Mouse (Mus musculus): ENCODE measurements at regions not wholly inside any gene's neighbourhood (a gene's known extent, or its start where the extent isn't known, plus 50 kb on each side); places are given as distances from the start of the nearest gene placed in this dataset.
"Not testable (repeated sequence)": the region's sequence is repeated elsewhere in the genome, so short reads cannot be mapped to it uniquely, and the experiment has no call there.

DNA sequence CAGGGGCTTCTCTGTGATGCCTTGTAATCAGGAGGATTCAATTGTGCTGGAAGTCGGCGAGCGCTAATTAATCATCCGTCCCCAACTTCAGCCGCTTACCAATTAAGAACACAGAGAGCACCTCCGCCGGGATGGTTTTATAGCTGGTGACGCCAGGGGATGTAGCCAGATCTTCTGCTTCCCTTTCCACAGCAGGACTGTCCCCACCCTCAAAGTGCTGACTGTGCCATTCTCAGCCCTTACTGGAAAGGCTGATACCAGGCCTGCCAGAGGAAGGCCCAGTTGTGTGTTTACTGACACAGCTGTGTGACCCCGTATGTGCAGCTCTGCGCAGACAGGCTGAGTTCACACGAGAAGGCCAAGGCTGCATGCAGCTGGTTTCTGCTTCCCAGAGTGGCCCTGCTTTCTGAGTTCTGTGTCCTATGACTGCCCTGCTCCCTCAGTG is 59.9 kb upstream of the Bend4 start:
- H3K27ac ChIP-seq (ENCODE audit: low read length) = no peak overlapping the region
- no peaks in the 10 kb centered on the region for H3K36me3 ChIP-seq (ENCODE audit: control insufficient read depth, insufficient read depth)
- ATAC-seq (replicated peaks; ENCODE audit: extremely low read depth, insufficient read depth, low FRiP score) = no peak
- no peak overlapping the region for H3K4me3 ChIP-seq (ENCODE audit: low read length)
- no peak overlapping the region for H3K4me2 ChIP-seq (ENCODE audit: low read depth, low read length)
- 73% methylated on average over 11 of the region's 11 CpGs for WGBS
- no peak overlapping the region for H3K9ac ChIP-seq (ENCODE audit: low read length)
- no peaks in the 10 kb centered on the region for H3K4me1 ChIP-seq (ENCODE audit: control insufficient read depth, insufficient read depth, low read length)
- H3K9me3 ChIP-seq (replicated peaks; ENCODE audit: control insufficient read depth, low read length) = no peaks in the 10 kb centered on the region
- H3K27me3 ChIP-seq (ENCODE audit: control insufficient read depth, insufficient read depth, low read length) = no peaks in the 10 kb centered on the region

DNA sequence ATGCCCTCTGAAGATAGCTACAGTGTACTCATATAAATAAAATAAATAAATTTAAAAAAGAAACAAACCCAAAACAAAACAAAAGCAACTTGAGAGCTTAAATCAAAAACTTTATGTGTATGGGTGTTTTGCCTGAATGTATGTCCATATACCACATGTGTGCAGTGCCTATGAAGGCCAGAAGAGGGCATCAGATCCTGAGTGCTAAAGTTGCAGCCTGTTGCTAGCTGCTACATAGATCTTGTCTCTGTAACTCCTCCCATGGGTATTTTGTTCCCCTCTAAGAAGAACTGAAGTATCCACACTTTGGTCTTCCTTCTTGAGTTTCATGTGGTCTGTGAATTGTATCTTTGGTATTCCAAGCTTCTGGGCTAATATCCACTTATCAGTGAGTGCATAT is 62.6 kb upstream of the Bend4 start:
- not testable (repeated sequence) for H3K36me3 ChIP-seq (ENCODE audit: control insufficient read depth, insufficient read depth)

DNA sequence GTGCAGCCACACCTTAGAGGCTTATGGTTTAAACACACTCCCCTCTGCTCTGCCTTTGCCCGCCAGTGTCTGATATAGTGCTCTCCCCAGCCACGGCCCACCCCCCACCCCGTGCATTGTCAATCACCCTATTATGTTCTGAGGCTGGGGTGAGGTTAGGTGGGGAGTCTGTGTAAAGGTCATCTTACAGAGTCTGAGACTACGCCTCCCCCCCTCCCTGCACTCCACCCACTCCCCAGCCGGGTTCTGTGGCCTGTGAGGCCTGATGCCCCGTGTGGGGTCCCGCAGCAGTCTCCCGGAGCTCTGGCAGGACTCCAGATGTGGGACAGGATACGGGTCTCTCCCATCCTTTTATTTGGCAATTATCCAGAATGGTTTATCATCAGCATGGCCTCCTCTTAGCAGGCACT is 64.8 kb upstream of the Bend4 start:
- no peaks in the 10 kb centered on the region for H3K4me1 ChIP-seq (ENCODE audit: control insufficient read depth, insufficient read depth, low read length)
- no peak overlapping the region for H3K4me2 ChIP-seq (ENCODE audit: low read depth, low read length)
- 34% methylated on average over 9 of the region's 9 CpGs for WGBS
- no peaks in the 10 kb centered on the region for H3K9me3 ChIP-seq (replicated peaks; ENCODE audit: control insufficient read depth, low read length)
- no peak overlapping the region for H3K4me3 ChIP-seq (ENCODE audit: low read length)
- no peaks in the 10 kb centered on the region for H3K36me3 ChIP-seq (ENCODE audit: control insufficient read depth, insufficient read depth)
- H3K27ac ChIP-seq (ENCODE audit: low read length) = no peak overlapping the region
- H3K9ac ChIP-seq (ENCODE audit: low read length) = no peak overlapping the region
- no peaks in the 10 kb centered on the region for H3K27me3 ChIP-seq (ENCODE audit: control insufficient read depth, insufficient read depth, low read length)
- ATAC-seq (replicated peaks; ENCODE audit: extremely low read depth, insufficient read depth, low FRiP score) = no peak

More for the DNA sequence above, 62.6 kb upstream of the Bend4 start:
- not testable (repeated sequence) for ATAC-seq (replicated peaks; ENCODE audit: extremely low read depth, insufficient read depth, low FRiP score); H3K27me3 ChIP-seq (ENCODE audit: control insufficient read depth, insufficient read depth, low read length); H3K9me3 ChIP-seq (replicated peaks; ENCODE audit: control insufficient read depth, low read length); H3K4me1 ChIP-seq (ENCODE audit: control insufficient read depth, insufficient read depth, low read length); H3K4me2 ChIP-seq (ENCODE audit: low read depth, low read length); H3K9ac ChIP-seq (ENCODE audit: low read length); H3K4me3 ChIP-seq (ENCODE audit: low read length); H3K27ac ChIP-seq (ENCODE audit: low read length)

DNA sequence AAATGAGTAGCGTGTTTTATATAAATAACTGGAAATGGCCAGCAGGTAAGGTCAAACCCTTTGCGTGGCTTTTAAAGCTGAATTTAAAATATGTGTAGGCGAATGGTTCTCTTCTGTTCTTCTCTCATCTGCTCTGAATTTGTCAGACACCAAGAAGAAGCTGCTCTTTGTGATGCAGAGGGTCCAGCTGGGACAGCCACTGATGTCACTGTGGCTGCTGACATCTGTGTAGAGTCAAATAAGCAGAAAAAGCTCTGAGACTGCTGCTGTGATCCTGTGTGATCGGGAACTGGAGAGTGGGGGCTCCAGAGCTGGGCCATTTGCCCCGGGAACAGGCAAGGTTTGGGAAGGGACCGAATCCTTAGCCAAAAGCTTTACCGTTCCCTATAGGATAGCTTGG is 68.6 kb upstream of the Bend4 start:
- no peak for ATAC-seq (replicated peaks; ENCODE audit: extremely low read depth, insufficient read depth, low FRiP score)
- 80% methylated on average over 7 of the region's 7 CpGs for WGBS

DNA sequence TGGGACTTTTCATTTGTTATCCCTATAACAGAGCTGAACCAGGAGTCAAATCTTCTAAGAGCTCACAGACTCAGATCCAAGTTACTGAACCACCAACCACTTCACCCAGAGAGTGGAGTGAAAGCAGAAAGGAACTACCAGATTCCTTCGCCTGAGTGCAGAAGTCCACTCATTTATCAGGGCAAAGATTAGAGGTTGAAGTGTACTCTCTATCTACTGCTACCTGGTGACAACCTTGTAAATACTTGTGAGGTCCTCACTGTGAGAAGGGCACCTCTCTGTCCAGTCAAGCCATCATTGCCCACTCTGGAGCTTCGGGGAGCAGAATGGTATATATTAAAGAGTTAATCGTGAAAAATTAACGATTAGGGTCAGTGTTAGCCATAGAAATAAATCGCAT is 87.4 kb upstream of the Shisa3 start:
- no peak for ATAC-seq (replicated peaks; ENCODE audit: extremely low read depth, insufficient read depth, low FRiP score)
- H3K27me3 ChIP-seq (ENCODE audit: control insufficient read depth, insufficient read depth, low read length) = no peaks in the 10 kb centered on the region
- H3K9me3 ChIP-seq (replicated peaks; ENCODE audit: control insufficient read depth, low read length) = no peaks in the 10 kb centered on the region
- 78% methylated on average over 5 of the region's 5 CpGs for WGBS
- H3K4me2 ChIP-seq (ENCODE audit: low read depth, low read length) = no peak overlapping the region
- no peak overlapping the region for H3K9ac ChIP-seq (ENCODE audit: low read length)
- H3K27ac ChIP-seq (ENCODE audit: low read length) = no peak overlapping the region
- no peaks in the 10 kb centered on the region for H3K36me3 ChIP-seq (ENCODE audit: control insufficient read depth, insufficient read depth)
- H3K4me1 ChIP-seq (ENCODE audit: control insufficient read depth, insufficient read depth, low read length) = no peaks in the 10 kb centered on the region
- no peak overlapping the region for H3K4me3 ChIP-seq (ENCODE audit: low read length)

More for the DNA sequence above, 68.6 kb upstream of the Bend4 start:
- no peaks in the 10 kb centered on the region for H3K27me3 ChIP-seq (ENCODE audit: control insufficient read depth, insufficient read depth, low read length)
- no peaks in the 10 kb centered on the region for H3K36me3 ChIP-seq (ENCODE audit: control insufficient read depth, insufficient read depth)
- no peak overlapping the region for H3K4me2 ChIP-seq (ENCODE audit: low read depth, low read length)
- no peaks in the 10 kb centered on the region for H3K4me1 ChIP-seq (ENCODE audit: control insufficient read depth, insufficient read depth, low read length)
- H3K27ac ChIP-seq (ENCODE audit: low read length) = no peak overlapping the region
- no peaks in the 10 kb centered on the region for H3K9me3 ChIP-seq (replicated peaks; ENCODE audit: control insufficient read depth, low read length)
- no peak overlapping the region for H3K4me3 ChIP-seq (ENCODE audit: low read length)
- H3K9ac ChIP-seq (ENCODE audit: low read length) = no peak overlapping the region

DNA sequence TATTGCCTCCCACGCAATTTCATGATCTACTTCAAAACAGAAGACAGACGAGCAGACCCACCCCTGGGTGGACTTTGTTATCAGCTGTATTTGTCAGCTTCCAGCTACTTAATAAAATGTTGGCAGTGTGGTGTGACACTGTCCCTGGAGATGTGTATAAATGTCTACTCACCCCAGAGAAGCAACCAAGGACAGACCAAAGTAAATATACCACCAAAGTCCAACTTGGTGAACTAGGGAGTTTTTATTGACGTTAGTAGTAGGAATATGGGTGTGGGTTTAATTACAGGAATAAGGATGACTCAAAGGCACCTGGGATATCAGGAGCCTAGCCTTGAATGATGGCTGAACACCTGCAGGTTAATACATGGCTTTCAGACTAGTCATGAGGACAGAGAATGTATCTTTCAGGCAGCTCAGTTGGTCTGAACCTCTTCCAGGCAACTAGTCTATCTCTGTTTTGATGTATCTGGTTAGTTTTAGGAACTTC is 86.2 kb upstream of the Shisa3 start:
- Histone ChIP-seq H3K27ac (ENCODE audit: low read length) (no peak overlapping the region), H3K9ac (ENCODE audit: low read length) (no peak overlapping the region), H3K9me3 (replicated peaks; ENCODE audit: control insufficient read depth, low read length) (no peaks in the 10 kb centered on the region), H3K4me1 (ENCODE audit: control insufficient read depth, insufficient read depth, low read length) (no peaks in the 10 kb centered on the region), H3K4me2 (ENCODE audit: low read depth, low read length) (no peak overlapping the region), H3K4me3 (ENCODE audit: low read length) (no peak overlapping the region), H3K36me3 (ENCODE audit: control insufficient read depth, insufficient read depth) (no peaks in the 10 kb centered on the region), H3K27me3 (ENCODE audit: control insufficient read depth, insufficient read depth, low read length) (no peaks in the 10 kb centered on the region)
- WGBS = 67% methylated on average over 3 of the region's 3 CpGs
- ATAC-seq (replicated peaks; ENCODE audit: extremely low read depth, insufficient read depth, low FRiP score) = no peak

DNA sequence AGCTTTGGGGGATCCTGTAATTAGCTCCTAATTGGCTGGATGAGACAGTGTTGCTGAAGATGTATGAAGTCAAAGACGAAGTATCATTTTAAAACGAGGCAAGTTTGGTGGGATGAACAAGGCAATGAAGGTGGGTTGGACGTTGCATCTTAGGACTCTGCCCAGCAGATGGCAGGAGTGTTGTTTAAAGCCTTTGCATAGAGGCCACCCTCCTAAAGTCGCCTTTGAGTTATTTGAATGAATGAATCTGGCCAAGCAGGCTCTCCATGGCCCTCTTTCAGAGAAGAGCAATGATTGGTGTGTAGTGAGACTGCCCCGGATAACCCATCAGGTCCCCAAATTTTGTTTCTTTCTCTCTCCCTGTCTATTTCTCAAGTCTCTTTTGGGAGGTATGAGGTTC is 77.5 kb upstream of the Shisa3 start:
- H3K4me2 ChIP-seq (ENCODE audit: low read depth, low read length) = no peak overlapping the region
- H3K27ac ChIP-seq (ENCODE audit: low read length) = no peak overlapping the region
- H3K4me3 ChIP-seq (ENCODE audit: low read length) = no peak overlapping the region
- H3K9ac ChIP-seq (ENCODE audit: low read length) = no peak overlapping the region
- no peaks in the 10 kb centered on the region for H3K27me3 ChIP-seq (ENCODE audit: control insufficient read depth, insufficient read depth, low read length)
- H3K36me3 ChIP-seq (ENCODE audit: control insufficient read depth, insufficient read depth) = no peaks in the 10 kb centered on the region
- no peaks in the 10 kb centered on the region for H3K4me1 ChIP-seq (ENCODE audit: control insufficient read depth, insufficient read depth, low read length)
- ATAC-seq (replicated peaks; ENCODE audit: extremely low read depth, insufficient read depth, low FRiP score) = no peak
- no peaks in the 10 kb centered on the region for H3K9me3 ChIP-seq (replicated peaks; ENCODE audit: control insufficient read depth, low read length)
- 59% methylated on average over 5 of the region's 5 CpGs for WGBS

DNA sequence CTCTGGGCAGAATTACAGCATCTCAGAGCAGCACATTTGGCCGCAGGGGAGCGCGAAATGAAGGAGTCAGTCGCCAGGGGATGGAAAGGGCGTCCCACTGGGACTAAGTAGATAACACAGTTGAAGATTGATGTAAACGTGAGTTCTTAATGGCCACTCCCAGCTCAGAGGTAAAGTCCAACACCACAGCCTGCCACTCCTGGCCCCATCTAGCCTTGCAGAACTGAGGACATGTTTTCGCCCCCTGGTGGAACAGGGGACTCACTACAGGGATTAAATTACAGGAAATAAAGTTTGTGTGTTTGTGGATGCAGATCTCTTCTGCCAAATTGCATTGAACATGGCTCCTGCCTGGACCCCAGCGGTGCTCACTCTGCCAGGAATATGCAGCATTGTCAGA is 76.7 kb upstream of the Shisa3 start:
- Histone ChIP-seq H3K4me1 (ENCODE audit: control insufficient read depth, insufficient read depth, low read length) (no peaks in the 10 kb centered on the region), H3K27me3 (ENCODE audit: control insufficient read depth, insufficient read depth, low read length) (no peaks in the 10 kb centered on the region), H3K27ac (ENCODE audit: low read length) (no peak overlapping the region), H3K4me2 (ENCODE audit: low read depth, low read length) (no peak overlapping the region), H3K9me3 (replicated peaks; ENCODE audit: control insufficient read depth, low read length) (no peaks in the 10 kb centered on the region), H3K36me3 (ENCODE audit: control insufficient read depth, insufficient read depth) (no peaks in the 10 kb centered on the region), H3K9ac (ENCODE audit: low read length) (no peak overlapping the region), H3K4me3 (ENCODE audit: low read length) (no peak overlapping the region)
- no peak for ATAC-seq (replicated peaks; ENCODE audit: extremely low read depth, insufficient read depth, low FRiP score)
- 25% methylated on average over 8 of the region's 8 CpGs for WGBS

DNA sequence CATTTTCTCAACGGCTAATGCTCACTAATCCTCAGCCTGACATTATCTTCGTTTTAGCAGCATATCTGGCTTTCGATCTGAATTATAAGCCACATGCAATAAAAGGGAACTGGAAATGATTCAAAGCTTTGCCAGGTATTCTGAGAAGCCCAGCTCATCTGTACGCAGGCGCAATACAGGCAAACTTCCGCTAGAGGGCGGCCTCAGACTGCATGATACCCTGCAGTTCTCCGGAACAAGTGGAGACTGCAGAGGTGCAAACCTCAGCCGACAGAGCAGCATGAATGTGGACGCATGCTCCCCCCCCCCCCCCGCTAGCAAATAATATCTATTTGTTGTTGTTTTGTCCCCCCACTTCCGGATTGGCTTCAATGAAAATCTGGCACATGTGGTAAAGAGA is 75.3 kb upstream of the Shisa3 start:
- H3K36me3 ChIP-seq (ENCODE audit: control insufficient read depth, insufficient read depth) = no peaks in the 10 kb centered on the region
- WGBS = 2% methylated on average over 12 of the region's 12 CpGs
- H3K4me2 ChIP-seq (ENCODE audit: low read depth, low read length) = peak overlapping the region; percentile 54
- no peaks in the 10 kb centered on the region for H3K4me1 ChIP-seq (ENCODE audit: control insufficient read depth, insufficient read depth, low read length)
- no peak overlapping the region for H3K27ac ChIP-seq (ENCODE audit: low read length)
- peak; percentile 68; the same call in 1 of the 2 replicates for ATAC-seq (replicated peaks; ENCODE audit: extremely low read depth, insufficient read depth, low FRiP score)
- no peaks in the 10 kb centered on the region for H3K9me3 ChIP-seq (replicated peaks; ENCODE audit: control insufficient read depth, low read length)
- no peak overlapping the region for H3K9ac ChIP-seq (ENCODE audit: low read length)
- no peaks in the 10 kb centered on the region for H3K27me3 ChIP-seq (ENCODE audit: control insufficient read depth, insufficient read depth, low read length)
- peak overlapping the region; percentile 29 for H3K4me3 ChIP-seq (ENCODE audit: low read length)

Data from heart, embryonic 16.5 days (tissue).